Mouse (Mus musculus) central nervous system, embryonic 11.5 days (tissue): Measurements from ENCODE around the gene Scn2b. TPM values are rescaled to one million over a fixed set of nuclear protein-coding genes. Genes with fewer than 3 reads are reported as not detected.

Experiments
- polyA plus RNA-seq: library from polyadenylated mRNA; depleted of rRNA; stranded (reverse); fragments of >200 nt; gene quantifications from 2 replicates; pipeline ENCODE4 v1.2.3, GENCODE M21; 2012; rRNA removed

Gene Scn2b
- 4.6 and 5.2 TPM in 2 replicates for polyA plus RNA-seq

DNA sequence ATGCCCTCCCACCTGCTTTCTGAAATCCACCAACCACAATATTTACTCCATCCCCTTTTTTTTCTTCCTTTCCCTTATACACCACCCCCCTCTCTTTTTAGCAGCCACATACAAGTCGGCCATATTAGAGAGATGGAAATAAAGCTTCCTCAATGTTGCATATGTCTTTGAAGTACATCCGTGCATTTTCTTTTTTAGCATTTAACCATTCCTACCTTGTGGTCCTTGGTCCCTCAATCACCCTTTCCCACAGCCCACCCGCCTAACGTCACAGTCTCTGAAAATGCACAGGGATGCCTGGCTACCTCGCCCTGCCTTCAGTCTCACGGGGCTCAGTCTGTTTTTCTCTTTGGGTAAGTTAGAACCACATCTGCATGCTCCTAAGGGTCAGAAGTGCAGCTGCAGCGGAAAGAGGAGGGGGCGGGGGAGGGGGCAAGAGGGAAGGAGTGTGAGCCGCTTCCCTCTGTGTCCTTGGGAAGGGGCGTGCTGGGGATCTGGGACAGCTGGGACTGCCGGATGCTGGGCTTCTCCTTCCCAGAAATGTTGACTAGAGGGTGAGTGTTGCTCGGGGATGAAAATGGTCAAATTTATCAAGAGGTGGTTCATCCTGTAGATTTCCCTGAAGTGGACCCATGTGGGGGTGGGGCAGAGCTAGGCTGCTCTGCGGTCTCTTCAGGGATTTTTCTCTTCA is at the start of gene Scn2b:
Gene Scn2b (plus strand): TSS at position 42 of the 691 bp plus-strand sequence.

DNA sequence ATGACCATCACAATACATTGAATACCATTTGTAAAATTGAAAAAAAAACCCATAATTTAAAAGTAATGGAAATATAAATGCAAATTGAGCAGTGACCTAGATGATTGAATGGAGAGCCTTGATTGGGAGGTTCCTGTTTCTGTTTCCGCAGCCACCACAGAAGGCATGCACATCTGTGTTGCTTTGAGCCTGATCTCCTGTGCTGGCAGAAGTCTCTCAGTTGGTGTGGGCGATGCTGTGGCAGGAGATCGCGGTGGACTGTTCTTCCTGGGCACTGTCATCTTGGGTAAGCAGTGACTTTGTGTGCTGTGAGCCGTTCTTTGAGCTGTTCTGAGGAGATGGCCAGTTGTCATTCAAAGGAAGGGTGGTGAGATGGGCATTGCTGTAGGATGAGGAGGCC is 38.6 kb upstream of the Scn2b start, which contains the start of gene Jaml:
Gene Jaml (plus strand): TSS at position 173 of the 400 bp plus-strand sequence.

GRCm38 (mm10) chr9:45138191-45139032 is 20.8 kb downstream of the Scn2b start, which contains the start of gene Scn4b:
Gene Scn4b (plus strand): TSS chr9:45138395.

Other genes starting within 250 kb of the Scn2b start
- gene Kmt2a, start 236.5 kb upstream of the Scn2b start, polyA plus RNA-seq, result 17.7 and 21.7 TPM in 2 replicates
- gene Atp5l, start 197.0 kb upstream of the Scn2b start, polyA plus RNA-seq, result 255 and 521 TPM in 2 replicates
- gene Ube4a, start 152.2 kb upstream of the Scn2b start, polyA plus RNA-seq, result 19.1 and 28.7 TPM in 2 replicates
- 0.05 and 0.06 TPM in 2 replicates for gene Cd3g, start 137.4 kb upstream of the Scn2b start, polyA plus RNA-seq
- not detected in 2 replicates for gene Cd3d, start 136.0 kb upstream of the Scn2b start, polyA plus RNA-seq
- gene Cd3e, start 108.2 kb upstream of the Scn2b start, polyA plus RNA-seq, result not detected in 2 replicates
- gene Mpzl2, start 78.0 kb upstream of the Scn2b start, polyA plus RNA-seq, result 0.94 and 3.8 TPM in 2 replicates
- 1.4 and 1.8 TPM in 2 replicates for gene Mpzl3, start 62.6 kb upstream of the Scn2b start, polyA plus RNA-seq
- 0.13 and 0.41 TPM in 2 replicates for gene Jaml, start 38.6 kb upstream of the Scn2b start, polyA plus RNA-seq
- 0.25 and 0.32 TPM in 2 replicates for gene Scn4b, start 20.6 kb downstream of the Scn2b start, polyA plus RNA-seq
- gene BC049352, start 64.2 kb downstream of the Scn2b start, polyA plus RNA-seq, result not detected in 2 replicates
- gene Tmprss4, start 86.3 kb downstream of the Scn2b start, polyA plus RNA-seq, result 0.02 and 0.07 TPM in 2 replicates
- gene Il10ra, start 151.4 kb downstream of the Scn2b start, polyA plus RNA-seq, result 0.98 and 1.0 TPM in 2 replicates
- gene Tmprss13, start 201.3 kb downstream of the Scn2b start, polyA plus RNA-seq, result 0.06 and 0.11 TPM in 2 replicates